7 mouse cellular contexts compared by ENCODE assay signal in the genomic region with DNA sequence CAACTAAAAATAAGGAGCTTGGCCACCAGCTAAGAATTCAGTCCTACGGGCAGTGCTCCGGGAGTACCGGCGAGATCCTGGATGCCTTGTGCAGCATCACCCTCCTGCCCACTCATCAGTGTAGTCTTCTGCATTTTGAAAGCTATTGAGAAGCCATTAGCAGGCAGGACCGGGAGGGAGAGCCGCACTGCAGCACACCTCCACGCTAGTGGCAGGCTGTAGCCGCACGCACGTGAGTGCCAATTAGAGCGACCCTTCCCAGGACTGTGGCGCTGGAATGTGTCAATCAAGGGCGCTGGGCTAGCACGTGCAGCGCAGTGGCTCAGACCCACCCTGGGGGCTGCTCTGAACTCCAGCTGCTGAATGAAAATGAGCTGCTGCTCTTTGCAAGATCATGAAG.
DNase-seq lines count a peak whose midpoint lies in the region; ATAC-seq lines count a peak whose summit lies in the region.

No protein-coding gene starts in this region.

- H3K4me3 ChIP-seq in heart, embryonic 12.5 days = peak overlapping the region; percentile 44

- intact Hi-C loops in gastrocnemius, postnatal 36 days (cut with DNase I) = no loop called here

- H3K4me1 ChIP-seq in heart, embryonic 12.5 days (replicated peaks) = peaks cover 6% of the 10 kb centered on the region; the same call in 1 of the 2 replicates

- H3K27ac ChIP-seq in heart, embryonic 12.5 days (ENCODE audit: poor library complexity, severe bottlenecking) = peak overlapping the region; percentile 52; the same call in 1 of the 2 replicates

- 0 out of 2 replicates have a peak, but pooled peaks have one; percentile 8 for ATAC-seq in common myeloid progenitor, adult 5-6 weeks (replicated peaks; ENCODE audit: low read depth, poor library complexity, severe bottlenecking)
- ATAC-seq in heart, embryonic 12.5 days (ENCODE audit: insufficient number of reproducible peaks, low FRiP score) = peak; percentile 66

- H3K27me3 ChIP-seq in heart, embryonic 12.5 days (replicated peaks) = peaks cover 6% of the 10 kb centered on the region; the same call in 1 of the 2 replicates

- no peaks in the 10 kb centered on the region for H3K9me3 ChIP-seq in heart, embryonic 12.5 days (replicated peaks)

- no peaks in the 10 kb centered on the region for H3K36me3 ChIP-seq in heart, embryonic 12.5 days

- peak overlapping the region; percentile 60 for H3K9ac ChIP-seq in heart, embryonic 12.5 days

- 3% methylated on average over 15 of the region's 15 CpGs for WGBS in heart, embryonic 12.5 days

- DNase-seq in Muller cell, postnatal 12 days (ENCODE audit: inconsistent ontology term) = peak; percentile 0
- DNase-seq in mesoderm, embryonic 11.5 days (ENCODE audit: low read depth, low spot score) = peak; percentile 57
- no peak for DNase-seq in adrenal gland, adult (ENCODE audit: inconsistent age in 2 of 2, low spot score in 1 of 2)
- DNase-seq in gastrocnemius, postnatal 36 days = no peak
- no peak for DNase-seq in spleen, postnatal 36 days (ENCODE audit: low spot score in 2 of 2)

- H3K4me2 ChIP-seq in heart, embryonic 12.5 days = peak overlapping the region; percentile 73

Comparison
In these comparisons a context has a peak if more than half of its experiments do, and no peak if none do; other contexts are left out.
1. DNase-seq: peak in Muller cell, postnatal 12 days (single experiment) and mesoderm, embryonic 11.5 days (single experiment); none in adrenal gland, adult (0 of 2), gastrocnemius, postnatal 36 days (0 of 2) and spleen, postnatal 36 days (0 of 2).